Mouse (Mus musculus): ENCODE measurements at regions not wholly inside any gene's neighbourhood (a gene's known extent, or its start where the extent isn't known, plus 50 kb on each side); places are given as distances from the start of the nearest gene placed in this dataset.

DNA sequence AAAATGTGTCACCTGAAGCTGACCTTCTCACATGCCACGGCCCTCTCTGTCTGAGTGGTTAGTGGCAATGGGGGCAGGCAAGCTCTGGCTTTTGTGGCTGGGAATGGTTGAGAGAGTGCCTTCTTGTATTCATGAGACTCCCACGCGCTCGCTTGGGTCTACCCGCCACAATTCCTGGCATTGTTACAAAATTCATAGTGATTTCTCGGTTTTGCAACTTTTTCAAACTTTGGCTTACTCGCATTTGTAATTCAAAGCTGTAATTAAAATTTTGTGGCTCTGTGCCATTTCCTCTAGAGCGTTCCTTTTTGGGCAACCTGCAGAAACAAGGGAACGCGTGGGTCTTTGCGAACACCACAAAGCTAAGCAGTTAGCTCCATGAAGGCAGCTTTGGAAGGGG, 186.3 kb downstream of the Pdgfra start:
- no peak for TF ChIP-seq CTCF (IDR thresholded peaks at IDR 0.05; ENCODE audit: borderline replicate concordance, extremely low read depth, insufficient read depth, insufficient read length)
- no peak for TF ChIP-seq POLR2A (IDR thresholded peaks at IDR 0.05; ENCODE audit: borderline replicate concordance, extremely low read depth, insufficient read depth, insufficient read length, poor library complexity, severe bottlenecking)

All from brain, embryonic 14.5 days (tissue).